Mouse (Mus musculus): ENCODE data around the gene Spef1. TPM values are rescaled to one million over a fixed set of nuclear protein-coding genes. Genes with fewer than 3 reads are reported as not detected.

Gene Spef1
- polyA plus RNA-seq, 1 experiment from 2014 or later: 3.1 TPM

DNA sequence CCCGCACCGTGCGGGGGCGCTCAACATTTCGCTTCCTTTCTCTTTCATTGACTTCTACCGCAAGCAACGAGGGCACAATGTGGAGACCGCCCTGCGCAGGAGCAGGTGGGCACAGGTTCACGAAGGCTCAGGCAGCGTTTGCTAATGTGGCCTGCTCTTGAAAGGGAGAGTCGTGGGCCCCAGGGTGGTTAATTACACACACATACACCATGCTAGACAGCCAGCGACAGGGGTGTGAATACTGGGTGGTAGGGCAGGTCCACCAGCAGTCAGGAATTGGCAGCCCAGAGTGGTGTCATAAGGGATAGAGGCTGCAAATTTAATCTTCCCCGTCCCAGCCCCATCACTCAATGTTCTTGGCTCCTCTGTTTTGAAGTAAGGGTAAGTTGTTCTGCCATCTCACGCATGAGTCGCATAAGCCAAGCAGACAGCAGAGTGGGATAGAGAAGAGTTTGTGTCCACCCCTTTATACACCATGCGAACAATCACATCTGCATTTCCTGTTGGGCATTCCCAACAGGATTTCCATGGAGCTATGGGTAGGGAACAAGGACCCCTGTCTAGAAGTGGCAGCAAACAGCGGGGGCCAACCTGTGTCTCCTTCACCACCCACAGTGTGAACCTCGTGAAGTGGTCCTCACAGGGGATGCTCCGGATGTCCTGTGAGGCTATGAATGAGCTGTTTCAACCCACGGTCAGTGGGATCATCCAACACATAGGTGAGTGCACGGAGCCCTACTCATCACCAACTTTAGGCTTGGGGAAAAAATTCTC is 43.9 kb downstream of the Spef1 start:
- H3K36me3 ChIP-seq (ENCODE audit: control insufficient read depth, insufficient read depth, low read length): peaks cover 17% of the 10 kb centered on the region; the same call in 1 of the 2 replicates

DNA sequence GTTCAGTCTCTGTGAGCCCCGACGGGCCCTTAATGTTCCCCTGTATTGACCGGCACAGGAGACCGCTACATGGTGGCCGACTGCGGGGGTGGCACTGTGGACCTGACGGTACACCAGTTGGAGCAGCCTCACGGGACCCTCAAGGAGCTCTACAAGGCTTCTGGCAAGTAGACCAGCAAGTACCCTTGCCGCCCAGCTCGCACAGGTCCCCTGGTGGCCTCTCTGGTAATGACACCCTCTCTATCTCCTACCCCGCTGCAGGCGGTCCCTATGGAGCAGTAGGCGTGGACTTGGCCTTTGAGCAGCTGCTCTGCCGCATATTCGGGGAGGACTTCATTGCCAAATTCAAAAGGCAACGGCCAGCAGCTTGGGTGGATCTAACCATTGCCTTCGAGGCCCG is 44.5 kb downstream of the Spef1 start:
- peak overlapping the region; percentile 37 for H3K4me2 ChIP-seq (ENCODE audit: low read depth, low read length)
- peak; percentile 72 for ATAC-seq
- H3K4me1 ChIP-seq (ENCODE audit: control insufficient read depth, insufficient read depth, low read length): peaks cover 16% of the 10 kb centered on the region
- WGBS: 31% methylated on average over 18 of the region's 18 CpGs
- H3K27me3 ChIP-seq (replicated peaks; ENCODE audit: control insufficient read depth, insufficient read depth, low read length): no peaks in the 10 kb centered on the region
- H3K36me3 ChIP-seq (ENCODE audit: control insufficient read depth, insufficient read depth, low read length): peaks cover 17% of the 10 kb centered on the region; the same call in 1 of the 2 replicates
- H3K9me3 ChIP-seq (ENCODE audit: control insufficient read depth, low read length): no peaks in the 10 kb centered on the region
- H3K4me3 ChIP-seq (ENCODE audit: low read length): 0 out of 2 replicates have a peak overlapping the region, but pooled peaks have one; percentile 6
- H3K27ac ChIP-seq (ENCODE audit: low read length): no peak overlapping the region
- peak overlapping the region; percentile 21; the same call in 1 of the 2 replicates for H3K9ac ChIP-seq (ENCODE audit: low read depth, low read length)

More for the DNA sequence above, 43.9 kb downstream of the Spef1 start:
- WGBS: 67% methylated on average over 22 of the region's 22 CpGs
- H3K4me1 ChIP-seq (ENCODE audit: control insufficient read depth, insufficient read depth, low read length): peaks cover 16% of the 10 kb centered on the region
- H3K4me3 ChIP-seq (ENCODE audit: low read length): 0 out of 2 replicates have a peak overlapping the region, but pooled peaks have one; percentile 6
- no peaks in the 10 kb centered on the region for H3K9me3 ChIP-seq (ENCODE audit: control insufficient read depth, low read length)
- peak overlapping the region; percentile 37 for H3K4me2 ChIP-seq (ENCODE audit: low read depth, low read length)
- peak overlapping the region; percentile 21; the same call in 1 of the 2 replicates for H3K9ac ChIP-seq (ENCODE audit: low read depth, low read length)
- no peaks in the 10 kb centered on the region for H3K27me3 ChIP-seq (replicated peaks; ENCODE audit: control insufficient read depth, insufficient read depth, low read length)
- peak; percentile 6; the same call in 1 of the 2 replicates for ATAC-seq
- no peak overlapping the region for H3K27ac ChIP-seq (ENCODE audit: low read length)

DNA sequence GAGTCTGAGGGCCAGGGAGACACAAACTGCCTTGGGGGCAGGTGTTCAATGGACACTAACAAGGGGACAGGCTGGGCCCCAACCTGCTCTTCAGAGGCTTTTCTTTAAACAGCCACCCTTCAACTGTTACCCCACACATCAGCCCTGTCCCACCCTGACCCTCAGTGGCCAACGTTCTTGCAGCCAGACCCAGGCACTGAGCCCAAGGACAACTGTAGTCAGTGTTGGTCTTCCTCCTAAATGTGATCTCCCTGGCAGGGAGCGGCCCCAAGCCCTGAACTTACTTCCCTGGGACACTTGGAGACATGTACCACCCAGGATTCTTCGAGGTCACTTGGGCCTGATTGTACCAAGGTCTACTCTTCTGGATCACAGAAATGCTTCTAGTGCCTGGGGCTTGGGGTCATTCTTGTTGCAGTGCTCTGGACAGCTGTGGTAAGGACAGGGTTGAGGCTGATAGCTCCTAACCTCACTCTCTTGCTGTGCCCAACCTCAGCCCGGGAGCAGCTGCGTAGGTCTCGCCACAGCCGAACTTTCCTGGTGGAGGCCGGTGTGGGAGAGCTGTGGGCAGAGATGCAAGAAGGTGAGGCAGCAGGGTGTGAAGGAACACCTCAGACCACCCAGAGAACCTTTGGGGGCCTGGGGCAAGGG is 45.6 kb downstream of the Spef1 start:
- Histone ChIP-seq H3K4me1 (ENCODE audit: control insufficient read depth, insufficient read depth, low read length) (peaks cover 16% of the 10 kb centered on the region), H3K27ac (ENCODE audit: low read length) (no peak overlapping the region), H3K9ac (ENCODE audit: low read depth, low read length) (no peak overlapping the region), H3K27me3 (replicated peaks; ENCODE audit: control insufficient read depth, insufficient read depth, low read length) (no peaks in the 10 kb centered on the region), H3K4me3 (ENCODE audit: low read length) (no peak overlapping the region), H3K4me2 (ENCODE audit: low read depth, low read length) (no peak overlapping the region), H3K9me3 (ENCODE audit: control insufficient read depth, low read length) (no peaks in the 10 kb centered on the region), H3K36me3 (ENCODE audit: control insufficient read depth, insufficient read depth, low read length) (peaks cover 17% of the 10 kb centered on the region; the same call in 1 of the 2 replicates)
- ATAC-seq: no peak
- 92% methylated on average over 8 of the region's 8 CpGs for WGBS

DNA sequence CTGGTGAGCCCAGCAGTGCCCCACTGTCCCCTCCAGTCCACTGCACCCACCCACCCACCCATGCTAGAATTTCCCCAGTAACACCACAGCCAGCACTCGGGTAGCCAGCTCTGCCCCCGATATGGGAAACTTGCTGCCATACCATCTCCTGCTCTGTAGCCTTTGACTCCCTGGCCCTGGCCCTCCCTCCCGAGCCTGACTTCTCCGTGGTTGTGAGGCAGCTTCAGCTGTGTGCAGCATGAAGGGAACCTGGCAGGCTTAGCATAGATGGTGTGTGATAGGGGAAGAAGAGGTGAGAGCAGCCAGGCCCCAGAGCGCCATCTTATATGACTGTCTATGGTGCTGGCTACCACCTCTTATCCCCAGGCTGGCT is 46.6 kb downstream of the Spef1 start:
- H3K27me3 ChIP-seq (replicated peaks; ENCODE audit: control insufficient read depth, insufficient read depth, low read length): no peaks in the 10 kb centered on the region
- H3K4me3 ChIP-seq (ENCODE audit: low read length): no peak overlapping the region
- 0 out of 2 replicates have a peak overlapping the region, but pooled peaks have one; percentile 23 for H3K27ac ChIP-seq (ENCODE audit: low read length)
- 73% methylated on average over 5 of the region's 5 CpGs for WGBS
- H3K9me3 ChIP-seq (ENCODE audit: control insufficient read depth, low read length): no peaks in the 10 kb centered on the region
- H3K4me2 ChIP-seq (ENCODE audit: low read depth, low read length): no peak overlapping the region
- ATAC-seq: no peak
- H3K4me1 ChIP-seq (ENCODE audit: control insufficient read depth, insufficient read depth, low read length): peaks cover 16% of the 10 kb centered on the region
- H3K36me3 ChIP-seq (ENCODE audit: control insufficient read depth, insufficient read depth, low read length): peaks cover 14% of the 10 kb centered on the region; the same call in 1 of the 2 replicates
- H3K9ac ChIP-seq (ENCODE audit: low read depth, low read length): no peak overlapping the region

DNA sequence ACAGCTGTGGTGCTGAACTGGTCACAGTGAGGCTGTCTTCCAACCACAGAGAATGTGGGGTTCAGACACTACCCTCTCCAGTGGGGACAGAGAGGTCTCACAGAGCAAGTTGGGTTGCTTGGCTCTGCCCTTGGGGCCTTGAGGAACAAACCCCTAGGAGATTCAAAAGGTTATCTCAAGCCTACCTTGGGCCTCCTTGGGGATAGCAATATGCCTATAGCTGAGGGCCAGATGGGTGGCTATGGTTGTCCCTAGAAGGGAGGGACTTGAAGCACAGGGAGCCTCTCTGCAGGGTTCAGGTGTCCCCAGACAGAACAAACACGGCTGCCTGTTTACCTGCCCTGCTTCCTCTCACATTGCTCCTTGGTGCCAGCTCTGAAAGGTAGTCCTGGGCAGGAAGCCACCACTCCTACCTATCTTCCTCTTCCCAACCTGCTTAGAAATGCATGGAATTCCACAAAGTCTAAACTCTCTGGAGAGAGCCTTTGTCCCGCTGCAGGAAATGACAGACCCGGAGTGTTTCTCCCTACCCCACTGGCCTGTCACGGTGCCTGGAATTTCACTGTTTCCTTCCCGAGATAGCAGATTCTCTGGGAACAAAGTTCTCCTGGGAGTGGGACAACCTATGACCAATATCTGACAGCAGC is 47.1 kb downstream of the Spef1 start:
- Histone ChIP-seq H3K9me3 (ENCODE audit: control insufficient read depth, low read length) (no peaks in the 10 kb centered on the region), H3K9ac (ENCODE audit: low read depth, low read length) (0 out of 2 replicates have a peak overlapping the region, but pooled peaks have one; percentile 5), H3K4me3 (ENCODE audit: low read length) (no peak overlapping the region), H3K4me2 (ENCODE audit: low read depth, low read length) (no peak overlapping the region), H3K27ac (ENCODE audit: low read length) (peak overlapping the region; percentile 52), H3K27me3 (replicated peaks; ENCODE audit: control insufficient read depth, insufficient read depth, low read length) (no peaks in the 10 kb centered on the region), H3K36me3 (ENCODE audit: control insufficient read depth, insufficient read depth, low read length) (peaks cover 12% of the 10 kb centered on the region; the same call in 1 of the 2 replicates), H3K4me1 (ENCODE audit: control insufficient read depth, insufficient read depth, low read length) (peaks cover 16% of the 10 kb centered on the region)
- ATAC-seq: peak; percentile 41
- WGBS: 26% methylated on average over 5 of the region's 5 CpGs

DNA sequence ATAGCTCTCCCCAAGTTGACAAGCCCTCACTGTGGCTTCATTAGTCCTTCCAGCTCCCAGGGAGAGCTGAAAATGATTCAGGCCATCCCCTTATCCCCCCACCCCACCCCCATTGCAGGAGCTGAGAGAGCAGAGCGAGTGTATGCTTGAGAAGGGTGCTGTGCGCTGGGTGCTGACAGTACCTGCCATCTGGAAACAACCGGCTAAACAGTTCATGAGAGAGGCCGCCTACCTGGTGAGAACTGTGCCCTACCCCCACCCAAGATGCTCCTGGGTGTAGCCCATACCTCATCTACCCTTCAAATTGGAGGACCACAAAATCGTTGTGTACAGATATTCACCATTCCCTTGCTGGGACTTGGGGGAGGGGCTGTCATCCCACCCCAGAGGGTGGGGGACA is 47.8 kb downstream of the Spef1 start:
- H3K4me1 ChIP-seq (ENCODE audit: control insufficient read depth, insufficient read depth, low read length): peaks cover 16% of the 10 kb centered on the region
- H3K27ac ChIP-seq (ENCODE audit: low read length): no peak overlapping the region
- no peaks in the 10 kb centered on the region for H3K27me3 ChIP-seq (replicated peaks; ENCODE audit: control insufficient read depth, insufficient read depth, low read length)
- H3K9me3 ChIP-seq (ENCODE audit: control insufficient read depth, low read length): no peaks in the 10 kb centered on the region
- H3K36me3 ChIP-seq (ENCODE audit: control insufficient read depth, insufficient read depth, low read length): 0 out of 2 replicates have a peak, but pooled peaks cover 6% of the 10 kb centered on the region
- no peak overlapping the region for H3K9ac ChIP-seq (ENCODE audit: low read depth, low read length)
- H3K4me3 ChIP-seq (ENCODE audit: low read length): no peak overlapping the region
- ATAC-seq: no peak
- 92% methylated on average over 5 of the region's 5 CpGs for WGBS
- no peak overlapping the region for H3K4me2 ChIP-seq (ENCODE audit: low read depth, low read length)

DNA sequence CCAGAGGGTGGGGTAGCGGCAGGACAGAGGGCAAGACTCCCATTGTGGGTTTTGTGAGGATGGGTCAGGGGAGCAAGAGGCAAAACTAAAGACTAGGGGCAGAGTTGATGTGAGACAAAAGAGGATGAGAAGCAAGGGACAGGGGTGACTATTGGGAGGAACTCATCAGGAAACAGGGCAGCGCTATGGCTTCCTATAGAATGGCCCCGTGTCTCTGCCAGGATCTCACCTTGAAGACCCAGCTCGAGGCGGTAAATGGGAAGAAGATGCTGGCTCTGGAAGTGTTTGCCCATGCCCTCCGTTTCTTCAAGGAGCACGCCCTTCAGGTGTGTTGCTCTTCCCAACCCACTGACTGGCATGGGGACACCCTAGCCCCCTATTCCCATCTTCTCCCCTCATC is 48.3 kb downstream of the Spef1 start:
- Histone ChIP-seq H3K9ac (ENCODE audit: low read depth, low read length) (no peak overlapping the region), H3K27ac (ENCODE audit: low read length) (no peak overlapping the region), H3K4me1 (ENCODE audit: control insufficient read depth, insufficient read depth, low read length) (peaks cover 16% of the 10 kb centered on the region), H3K9me3 (ENCODE audit: control insufficient read depth, low read length) (no peaks in the 10 kb centered on the region), H3K27me3 (replicated peaks; ENCODE audit: control insufficient read depth, insufficient read depth, low read length) (no peaks in the 10 kb centered on the region), H3K36me3 (ENCODE audit: control insufficient read depth, insufficient read depth, low read length) (0 out of 2 replicates have a peak, but pooled peaks cover 6% of the 10 kb centered on the region), H3K4me3 (ENCODE audit: low read length) (no peak overlapping the region), H3K4me2 (ENCODE audit: low read depth, low read length) (no peak overlapping the region)
- WGBS: 95% methylated on average over 7 of the region's 7 CpGs
- no peak for ATAC-seq

DNA sequence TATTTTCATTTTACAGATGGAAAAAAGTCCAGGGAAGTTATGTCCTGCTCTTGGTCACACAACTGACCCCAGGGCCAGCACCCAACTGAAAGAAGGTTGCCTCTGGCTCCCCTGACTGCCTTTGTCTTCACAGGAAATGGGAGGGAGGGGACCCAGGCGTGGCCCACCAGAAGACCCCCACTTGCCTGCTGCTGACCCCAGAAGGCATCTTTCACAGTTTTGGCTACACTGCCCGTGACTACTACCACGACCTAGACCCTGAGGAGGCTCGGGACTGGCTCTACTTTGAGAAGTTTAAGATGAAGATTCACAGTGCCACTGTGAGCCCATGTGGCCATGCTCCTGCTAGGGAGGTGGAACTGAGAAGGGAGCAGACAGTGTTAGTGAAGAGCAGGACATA is 48.8 kb downstream of the Spef1 start:
- Histone ChIP-seq H3K36me3 (ENCODE audit: control insufficient read depth, insufficient read depth, low read length) (0 out of 2 replicates have a peak, but pooled peaks cover 3% of the 10 kb centered on the region), H3K4me3 (ENCODE audit: low read length) (no peak overlapping the region), H3K9ac (ENCODE audit: low read depth, low read length) (no peak overlapping the region), H3K27me3 (replicated peaks; ENCODE audit: control insufficient read depth, insufficient read depth, low read length) (no peaks in the 10 kb centered on the region), H3K4me1 (ENCODE audit: control insufficient read depth, insufficient read depth, low read length) (peaks cover 16% of the 10 kb centered on the region), H3K4me2 (ENCODE audit: low read depth, low read length) (no peak overlapping the region), H3K27ac (ENCODE audit: low read length) (no peak overlapping the region), H3K9me3 (ENCODE audit: control insufficient read depth, low read length) (no peaks in the 10 kb centered on the region)
- 86% methylated on average over 4 of the region's 4 CpGs for WGBS
- no peak for ATAC-seq

DNA sequence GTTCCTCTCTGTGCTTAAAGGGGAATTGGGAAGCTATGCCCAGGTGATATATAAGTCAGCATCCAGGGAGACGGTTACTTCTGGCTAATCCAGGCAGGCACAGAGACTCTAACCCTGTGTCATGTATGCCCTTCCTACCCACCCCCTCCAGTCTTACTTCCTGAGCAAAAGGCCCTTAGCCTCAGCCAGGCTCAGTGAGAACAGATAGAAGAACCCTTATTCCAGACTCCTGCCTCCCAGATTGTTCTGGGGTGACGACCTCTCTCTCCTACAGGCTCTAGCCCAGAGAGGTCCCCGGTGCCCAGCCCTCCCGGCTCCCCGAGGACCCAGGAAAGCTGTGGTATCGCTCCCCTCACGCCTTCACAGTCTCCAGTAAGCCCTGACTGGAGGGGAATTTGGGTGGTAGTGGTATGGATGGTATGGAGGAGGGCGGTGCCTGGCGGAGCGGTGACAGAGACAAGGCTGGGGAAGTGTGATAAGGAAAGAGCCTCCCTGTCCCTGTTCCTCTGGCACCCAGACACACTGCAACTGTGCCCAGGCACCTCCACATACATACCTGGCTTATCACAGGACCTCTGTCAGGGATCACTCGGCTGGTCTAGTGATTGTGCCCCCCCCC is 51.5 kb downstream of the Spef1 start:
- ATAC-seq: peak; percentile 77
- no peak overlapping the region for H3K4me2 ChIP-seq (ENCODE audit: low read depth, low read length)

More for the DNA sequence above, 51.5 kb downstream of the Spef1 start:
- H3K9ac ChIP-seq (ENCODE audit: low read depth, low read length): no peak overlapping the region
- no peaks in the 10 kb centered on the region for H3K36me3 ChIP-seq (ENCODE audit: control insufficient read depth, insufficient read depth, low read length)
- peaks cover 9% of the 10 kb centered on the region for H3K4me1 ChIP-seq (ENCODE audit: control insufficient read depth, insufficient read depth, low read length)
- no peaks in the 10 kb centered on the region for H3K9me3 ChIP-seq (ENCODE audit: control insufficient read depth, low read length)
- no peak overlapping the region for H3K27ac ChIP-seq (ENCODE audit: low read length)
- H3K4me3 ChIP-seq (ENCODE audit: low read length): no peak overlapping the region
- no peaks in the 10 kb centered on the region for H3K27me3 ChIP-seq (replicated peaks; ENCODE audit: control insufficient read depth, insufficient read depth, low read length)
- WGBS: 63% methylated on average over 11 of the region's 11 CpGs
